Mouse (Mus musculus) kidney, adult 2 months (tissue): ENCODE data around the gene H2-DMa. TPM values are rescaled to one million over a fixed set of nuclear protein-coding genes. Genes with fewer than 3 reads are reported as not detected.

Experiments used
- DNase-seq: peaks from one replicate; pipeline ENCODE4 v3.0.0; 2021
- H3K27ac ChIP-seq: fragments of 200-500 bp; 2 replicates; pipeline ENCODE4 v1.5.1; 2012; ENCODE audit warnings: low read depth, low read length, control low read depth, inconsistent platforms; ENCODE audit not compliant: insufficient read depth
- H3K27me3 ChIP-seq: fragments of 200-500 bp; replicated peaks from 2 replicates; pipeline ENCODE4 v1.6.1; 2012; ENCODE audit warnings: mild to moderate bottlenecking, moderate library complexity, low read length, inconsistent platforms; ENCODE audit not compliant: control insufficient read depth, insufficient read depth
- H3K36me3 ChIP-seq: fragments of 200-500 bp; 2 replicates; pipeline ENCODE4 v1.6.1; 2012; ENCODE audit warnings: mild to moderate bottlenecking, moderate library complexity, low read length, inconsistent platforms; ENCODE audit not compliant: control insufficient read depth, insufficient read depth
- H3K4me1 ChIP-seq: fragments of 200-500 bp; 2 replicates; pipeline ENCODE4 v1.6.1; 2011; ENCODE audit warnings: low read length; ENCODE audit not compliant: control insufficient read depth, insufficient read depth
- H3K4me3 ChIP-seq: fragments of 200-500 bp; 2 replicates; pipeline ENCODE4 v1.5.1; 2011; ENCODE audit warnings: mild to moderate bottlenecking, low read depth, low read length, control low read depth; ENCODE audit not compliant: insufficient read depth
- CTCF ChIP-seq: fragments of 200-500 bp; conservative IDR thresholded peaks from 2 replicates; pipeline ENCODE4 v1.5.1; 2011; ENCODE audit warnings: low read depth, mild to moderate bottlenecking, control low read depth, low read length, moderate library complexity, mixed read lengths; ENCODE audit not compliant: insufficient read depth, insufficient read length
- POLR2A ChIP-seq: fragments of 200-500 bp; IDR thresholded peaks from one replicate; pipeline ENCODE4 v1.6.1; 2011; ENCODE audit warnings: low read depth, low read length, control low read depth
- WGBS: fragments of 180-500 bp; shearing (Covaris S2); methylation state at CpG from one replicate; pipeline ENCODE4 v1.1.7; 2018; 5-methylcytosine and 5-hydroxymethylcytosine counted together
- polyA plus RNA-seq: library from polyadenylated mRNA; depleted of rRNA; stranded (reverse); fragments of >200 nt; gene quantifications from 2 replicates; pipeline ENCODE4 v1.2.3, GENCODE M21; 2012

H2-DMa gene
- polyA plus RNA-seq, 1 experiment: 37.1 TPM

- DNase-seq: no peak
- Histone ChIP-seq H3K27ac (no peak overlapping the region), H3K4me3 (no peak overlapping the region), H3K4me1 (peaks cover 6% of the 10 kb centered on the region), H3K27me3 (no peaks in the 10 kb centered on the region), H3K36me3 (peaks cover 55% of the 10 kb centered on the region)
- 75% methylated on average over 7 of the region's 7 CpGs for WGBS
- TF ChIP-seq POLR2A: no peak
- no peak for TF ChIP-seq CTCF
These were observed 5.2 kb upstream of the H2-DMa start for GRCm38 (mm10) chr17:34114114-34114513.

GRCm38 (mm10) chr17:34116736-34117370, 2.5 kb upstream of the H2-DMa start:
- Histone ChIP-seq H3K27ac (no peak overlapping the region), H3K4me3 (peak overlapping the region; percentile 81), H3K36me3 (peaks cover 50% of the 10 kb centered on the region), H3K4me1 (peaks cover 6% of the 10 kb centered on the region), H3K27me3 (no peaks in the 10 kb centered on the region)
- TF ChIP-seq CTCF (no peak), POLR2A (no peak)
- 1% methylated on average over 7 of the region's 7 CpGs for WGBS
- DNase-seq: no peak

GRCm38 (mm10) chr17:34117421-34118112, 1.8 kb upstream of the H2-DMa start:
- H3K27me3 ChIP-seq: no peaks in the 10 kb centered on the region
- H3K4me3 ChIP-seq: peak overlapping the region; percentile 81
- peaks cover 6% of the 10 kb centered on the region for H3K4me1 ChIP-seq
- WGBS: 2% methylated on average over 5 of the region's 5 CpGs
- no peak for TF ChIP-seq CTCF
- TF ChIP-seq POLR2A: no peak
- no peak overlapping the region for H3K27ac ChIP-seq
- H3K36me3 ChIP-seq: peaks cover 43% of the 10 kb centered on the region
- no peak for DNase-seq

GRCm38 (mm10) chr17:34118113-34118872, 1.0 kb upstream of the H2-DMa start:
- H3K36me3 ChIP-seq: peaks cover 37% of the 10 kb centered on the region
- peak; percentile 42 for DNase-seq
- TF ChIP-seq CTCF (no peak), POLR2A (no peak)

GRCm38 (mm10) chr17:34118873-34119248, 480 bp upstream of the H2-DMa start:
- Histone ChIP-seq H3K27me3 (no peaks in the 10 kb centered on the region), H3K36me3 (peaks cover 31% of the 10 kb centered on the region), H3K4me1 (peaks cover 6% of the 10 kb centered on the region), H3K4me3 (peak overlapping the region; percentile 81), H3K27ac (peak overlapping the region; percentile 54; the same call in 1 of the 2 replicates)
- no peak for DNase-seq
- under 1% methylated on average over 38 of the region's 38 CpGs for WGBS
- TF ChIP-seq CTCF (no peak), POLR2A (no peak)

More at GRCm38 (mm10) chr17:34118113-34118872, 1.0 kb upstream of the H2-DMa start:
- H3K4me3 ChIP-seq: peak overlapping the region; percentile 81
- peak overlapping the region; percentile 54 for H3K27ac ChIP-seq
- no peaks in the 10 kb centered on the region for H3K27me3 ChIP-seq
- H3K4me1 ChIP-seq: peaks cover 6% of the 10 kb centered on the region
- WGBS: under 1% methylated on average over 67 of the region's 67 CpGs

- peak overlapping the region; percentile 100 for H3K27ac ChIP-seq
- DNase-seq: peak; percentile 94
- TF ChIP-seq POLR2A (peak; percentile 38), CTCF (no peak)
- under 1% methylated on average over 41 of the region's 42 CpGs for WGBS
- H3K27me3 ChIP-seq: no peaks in the 10 kb centered on the region
- H3K36me3 ChIP-seq: peaks cover 23% of the 10 kb centered on the region
- H3K4me1 ChIP-seq: peaks cover 6% of the 10 kb centered on the region
- peak overlapping the region; percentile 99 for H3K4me3 ChIP-seq
These were observed 911 bp downstream of the H2-DMa start for GRCm38 (mm10) chr17:34120180-34120723.

- TF ChIP-seq POLR2A (no peak), CTCF (no peak)
- Histone ChIP-seq H3K4me1 (peaks cover 6% of the 10 kb centered on the region), H3K36me3 (peaks cover 18% of the 10 kb centered on the region), H3K4me3 (peak overlapping the region; percentile 99), H3K27me3 (no peaks in the 10 kb centered on the region), H3K27ac (peak overlapping the region; percentile 100)
- WGBS: 1% methylated on average over 31 of the region's 31 CpGs
- peak; percentile 94 for DNase-seq
These were observed 1.5 kb downstream of the H2-DMa start for GRCm38 (mm10) chr17:34120814-34121171.
